Mouse (Mus musculus): Measurements from ENCODE around the gene Olfr736. TPM values are rescaled to one million over a fixed set of nuclear protein-coding genes. Genes with fewer than 3 reads are reported as not detected.

Gene Olfr736
- total and polyA plus RNA-seq, 3 experiments = not detected

GRCm38 (mm10) chr14:50357593-50357992 lies 23.4 kb upstream of the Olfr736 start, which contains the start of gene Tlr11:
Gene Tlr11 (plus strand): TSS chr14:50357914.
- no peaks in the 10 kb centered on the region for H3K9me3 ChIP-seq (replicated peaks; ENCODE audit: insufficient read depth, low read length)
- H3K9ac ChIP-seq (ENCODE audit: control insufficient read depth, low read depth, low read length, poor library complexity, severe bottlenecking) = no peak within 1 kb of the TSS
- no peaks in the 10 kb centered on the region for H3K79me2 ChIP-seq (ENCODE audit: control insufficient read depth, insufficient read depth, low read length, poor library complexity)
- no peaks in the 10 kb centered on the region for H3K4me1 ChIP-seq (ENCODE audit: control insufficient read depth in 1 of 2, insufficient read depth in 2 of 2, low read length in 2 of 2)
- no peaks in the 10 kb centered on the region for H3K27me3 ChIP-seq (ENCODE audit: control insufficient read depth in 1 of 2, insufficient read depth in 2 of 2, low read length in 2 of 2)
- no peak within 1 kb of the TSS for H3K4me3 ChIP-seq (ENCODE audit: control insufficient read depth in 1 of 2, insufficient read depth in 1 of 2, low read depth in 2 of 2, low read length in 2 of 2)
- DNase-seq (ENCODE audit: low read depth, low spot score) = no peak
- no peaks in the 10 kb centered on the region for H3K36me3 ChIP-seq (ENCODE audit: control insufficient read depth in 1 of 2, insufficient read depth in 2 of 2, low read length in 2 of 2)
- H3K27ac ChIP-seq (ENCODE audit: control insufficient read depth, low read depth, low read length) = no peak within 1 kb of the TSS
- TF ChIP-seq MEF2A (IDR thresholded peaks at IDR 0.05; ENCODE audit: extremely low read depth, insufficient replicate concordance, low read depth, low read length, poor library complexity, severe bottlenecking) (no peak), UBTF (IDR thresholded peaks at IDR 0.05; ENCODE audit: borderline replicate concordance, insufficient read depth, low read depth, low read length) (no peak), CHD1 (IDR thresholded peaks at IDR 0.05; ENCODE audit: low read depth, low read length) (no peak), SIN3A (IDR thresholded peaks at IDR 0.05; ENCODE audit: low read length) (no peak), USF2 (IDR thresholded peaks at IDR 0.05; ENCODE audit: borderline replicate concordance in 1 of 2, insufficient read depth in 1 of 2, low read depth in 1 of 2, low read length in 2 of 2) (no peak), USF1 (IDR thresholded peaks at IDR 0.05; ENCODE audit: low read depth, low read length) (no peak), GATA1 (IDR thresholded peaks at IDR 0.05; ENCODE audit: low read depth, low read length) (no peak), HCFC1 (IDR thresholded peaks at IDR 0.05; ENCODE audit: low read depth, low read length) (no peak), EP300 (IDR thresholded peaks at IDR 0.05; ENCODE audit: low read depth in 1 of 2, low read length in 2 of 2) (no peak), TBP (IDR thresholded peaks at IDR 0.05; ENCODE audit: low read depth, low read length) (no peak), MAZ (IDR thresholded peaks at IDR 0.05; ENCODE audit: low read depth, low read length) (no peak), CTCF (IDR thresholded peaks at IDR 0.05 in 2 of 3, conservative IDR thresholded peaks at IDR 0.05 in 1 of 3; ENCODE audit: control insufficient read depth in 1 of 3, insufficient read depth in 1 of 3, low read depth in 2 of 3, low read length in 3 of 3, poor library complexity in 1 of 3, severe bottlenecking in 1 of 3) (no peak), ZC3H11A (IDR thresholded peaks at IDR 0.05; ENCODE audit: low read depth, low read length) (no peak)

- TF ChIP-seq USF1 (IDR thresholded peaks at IDR 0.05; ENCODE audit: low read depth, low read length) = no peak
- no peak for TF ChIP-seq JUND (IDR thresholded peaks at IDR 0.05; ENCODE audit: low read depth, low read length)
- no peak for TF ChIP-seq POLR2A (IDR thresholded peaks at IDR 0.05; ENCODE audit: control insufficient read depth in 1 of 2, insufficient read depth in 1 of 2, low read depth in 1 of 2, low read length in 2 of 2, poor library complexity in 1 of 2)
- TF ChIP-seq SMC3 (IDR thresholded peaks at IDR 0.05; ENCODE audit: low read depth, low read length) = no peak
- TF ChIP-seq RCOR1 (IDR thresholded peaks at IDR 0.05; ENCODE audit: low read depth, low read length) = no peak
- TF ChIP-seq NRF1 (IDR thresholded peaks at IDR 0.05; ENCODE audit: insufficient read depth, low read depth, low read length, poor library complexity, severe bottlenecking) = no peak
- no peak for TF ChIP-seq MYC (IDR thresholded peaks at IDR 0.05; ENCODE audit: low read depth, low read length)
- Histone ChIP-seq H3K4me3 (ENCODE audit: control insufficient read depth in 1 of 2, insufficient read depth in 1 of 2, low read depth in 2 of 2, low read length in 2 of 2) (no peak overlapping the region), H3K79me2 (ENCODE audit: control insufficient read depth, insufficient read depth, low read length, poor library complexity) (no peaks in the 10 kb centered on the region)
Observed at GRCm38 (mm10) chr14:50360480-50360879, 20.5 kb upstream of the Olfr736 start.

More at GRCm38 (mm10) chr14:50360480-50360879, 20.5 kb upstream of the Olfr736 start:
- DNase-seq (ENCODE audit: low read depth, low spot score) = no peak
- H3K36me3 ChIP-seq (ENCODE audit: control insufficient read depth in 1 of 2, insufficient read depth in 2 of 2, low read length in 2 of 2) = no peaks in the 10 kb centered on the region
- H3K4me1 ChIP-seq (ENCODE audit: control insufficient read depth in 1 of 2, insufficient read depth in 2 of 2, low read length in 2 of 2) = no peaks in the 10 kb centered on the region
- H3K27me3 ChIP-seq (ENCODE audit: control insufficient read depth in 1 of 2, insufficient read depth in 2 of 2, low read length in 2 of 2) = no peaks in the 10 kb centered on the region
- H3K27ac ChIP-seq (ENCODE audit: control insufficient read depth, low read depth, low read length) = no peak overlapping the region
- H3K9me3 ChIP-seq (replicated peaks; ENCODE audit: insufficient read depth, low read length) = no peaks in the 10 kb centered on the region
- no peak overlapping the region for H3K9ac ChIP-seq (ENCODE audit: control insufficient read depth, low read depth, low read length, poor library complexity, severe bottlenecking)

Measured in MEL (cell line).